Mouse (Mus musculus): ENCODE results near the gene Plekhh2.

DNA sequence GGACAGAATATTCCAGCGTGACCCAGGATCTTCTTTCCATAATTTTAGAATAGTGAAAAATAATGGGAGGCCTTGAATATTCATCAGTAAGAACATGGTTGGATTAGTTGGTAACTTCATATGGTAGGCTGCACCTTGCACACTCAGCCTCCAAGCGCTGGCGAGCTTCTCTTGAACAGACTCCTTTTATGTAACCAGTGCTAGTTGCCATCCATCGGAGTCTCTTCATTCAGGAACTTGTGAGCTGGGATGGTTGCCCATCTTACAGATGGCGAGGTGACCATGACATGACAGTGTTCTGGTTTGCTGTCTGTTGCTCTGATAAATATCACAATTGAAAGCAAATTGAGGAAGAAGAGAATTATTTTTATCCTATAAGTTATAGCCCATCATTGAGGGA is 90.1 kb downstream of the Plekhh2 start:
- no peak for TF ChIP-seq EP300 (IDR thresholded peaks at IDR 0.05; ENCODE audit: insufficient read depth, low read depth, low read length)
- no peak for TF ChIP-seq CTCF (IDR thresholded peaks at IDR 0.05)

Data from heart, adult 2 months (tissue).